Mouse (Mus musculus) c-Kit-positive CD71-positive TER-119-negative erythroid progenitor cells, embryonic 14.5 days (primary cell): Measurements from ENCODE around the gene Trib3.

Experiments
- DNase-seq: peaks from one replicate; pipeline ENCODE4 v3.0.0-alpha.2; 2013; ENCODE audit warnings: low read depth

The Trib3 gene

GRCm38 (mm10) chr2:152346776-152347465 lies 3.1 kb upstream of the Trib3 start:
- DNase-seq, result peak; percentile 97

DNA sequence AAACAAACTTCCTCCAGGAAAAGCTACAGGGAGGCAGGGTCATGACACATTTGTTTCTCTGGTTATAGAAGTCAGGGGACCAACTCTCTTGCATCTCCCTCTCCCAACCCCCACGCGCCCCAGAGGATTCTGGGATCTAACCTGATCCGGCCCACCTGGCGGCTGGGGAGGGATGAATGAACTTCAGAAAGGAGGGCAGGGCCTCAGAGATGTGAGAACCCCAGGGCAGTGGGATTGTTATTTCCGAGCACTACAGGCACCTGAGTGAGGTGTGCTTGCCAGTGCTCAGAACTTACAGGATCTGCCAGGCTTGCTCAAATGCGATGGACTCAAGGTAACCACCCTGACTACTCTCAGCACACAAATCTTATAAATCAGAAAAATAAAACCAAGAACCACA lies 1.6 kb upstream of the Trib3 start:
- DNase-seq, result no peak

DNA sequence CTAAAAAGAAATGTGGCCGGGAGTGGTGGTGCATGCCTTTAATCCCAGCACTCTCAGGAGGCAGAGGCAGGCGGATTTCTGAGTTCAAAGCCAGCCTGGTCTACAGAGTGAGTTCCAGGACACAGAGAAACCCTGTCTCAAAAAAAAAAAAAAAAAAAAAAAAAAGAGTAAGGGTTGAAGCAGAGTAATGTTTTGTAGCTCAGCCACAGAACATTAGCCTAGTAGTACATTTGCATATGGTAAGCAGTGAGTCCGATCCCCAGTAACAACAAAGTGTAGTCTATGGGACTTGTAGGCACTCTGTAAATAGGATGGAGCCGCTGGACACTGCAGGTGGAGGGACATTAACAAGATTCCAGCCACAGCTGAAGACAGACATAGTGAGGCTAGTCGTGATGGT lies 1.1 kb upstream of the Trib3 start:
- DNase-seq, result no peak

DNA sequence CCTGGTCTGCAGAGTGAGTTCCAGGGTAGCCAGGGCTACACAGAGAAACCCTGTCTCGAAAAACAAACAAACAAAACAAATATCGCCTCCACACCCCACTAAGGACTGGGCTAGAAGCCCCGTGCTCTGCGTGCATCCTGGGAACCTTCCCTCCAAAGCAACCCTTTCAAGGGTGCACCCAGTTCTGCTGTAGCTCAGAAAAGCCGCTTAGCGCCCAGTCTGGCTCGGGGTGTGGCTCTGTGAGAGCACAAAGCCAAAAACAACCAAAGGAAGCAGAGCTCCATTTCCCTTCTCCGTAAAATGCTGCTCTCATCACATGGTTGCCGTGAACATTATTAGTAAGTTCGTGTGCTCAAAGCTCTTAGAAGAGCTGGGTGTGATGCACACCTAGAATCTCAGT lies 529 bp upstream of the Trib3 start:
- no peak for DNase-seq

DNA sequence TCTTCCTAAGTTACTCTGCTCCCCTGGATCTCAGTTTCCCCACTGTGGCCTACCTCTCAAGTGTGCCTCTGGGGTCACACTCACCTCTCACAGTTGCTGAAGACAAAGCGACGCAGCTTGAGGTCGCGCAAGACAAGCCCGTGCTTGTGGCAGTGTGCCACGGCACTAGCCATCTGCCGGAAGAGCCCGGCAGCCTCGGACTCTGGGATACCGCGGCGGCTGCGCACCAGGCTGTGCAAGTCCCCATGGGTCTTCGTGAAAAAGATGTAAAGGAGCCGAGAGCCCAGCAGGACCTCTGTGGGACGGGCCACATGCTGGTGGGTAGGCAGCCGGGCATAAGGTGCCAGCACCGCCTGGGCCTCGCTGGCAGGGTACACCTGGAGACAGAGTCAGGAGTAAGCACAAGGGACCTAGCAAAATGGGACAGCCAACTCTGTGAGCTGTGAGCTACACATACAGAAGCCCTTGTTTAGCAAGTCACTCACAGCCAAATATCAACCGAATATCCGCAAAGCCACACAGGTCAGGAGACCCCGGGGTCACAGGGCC lies 4.1 kb downstream of the Trib3 start:
- no peak for DNase-seq

DNA sequence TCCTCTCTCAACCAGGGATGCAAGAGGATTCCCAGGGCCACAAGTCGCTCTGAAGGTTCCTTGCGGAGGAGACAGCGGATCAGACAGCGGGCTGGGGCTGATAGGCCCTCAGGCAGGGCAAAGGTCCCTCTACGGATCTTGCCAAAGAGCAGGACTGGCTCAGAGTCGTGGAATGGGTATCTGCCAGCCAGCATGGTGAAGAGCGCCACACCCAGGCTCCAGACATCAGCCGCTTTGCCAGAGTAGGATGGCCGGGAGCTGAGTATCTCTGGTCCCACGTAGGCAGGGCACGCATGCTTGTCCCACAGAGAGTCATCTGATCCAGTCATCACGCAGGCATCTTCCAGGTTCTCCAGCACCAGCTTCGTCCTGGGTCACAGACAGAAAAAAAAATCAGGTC lies 5.5 kb downstream of the Trib3 start:
- no peak for DNase-seq

DNA sequence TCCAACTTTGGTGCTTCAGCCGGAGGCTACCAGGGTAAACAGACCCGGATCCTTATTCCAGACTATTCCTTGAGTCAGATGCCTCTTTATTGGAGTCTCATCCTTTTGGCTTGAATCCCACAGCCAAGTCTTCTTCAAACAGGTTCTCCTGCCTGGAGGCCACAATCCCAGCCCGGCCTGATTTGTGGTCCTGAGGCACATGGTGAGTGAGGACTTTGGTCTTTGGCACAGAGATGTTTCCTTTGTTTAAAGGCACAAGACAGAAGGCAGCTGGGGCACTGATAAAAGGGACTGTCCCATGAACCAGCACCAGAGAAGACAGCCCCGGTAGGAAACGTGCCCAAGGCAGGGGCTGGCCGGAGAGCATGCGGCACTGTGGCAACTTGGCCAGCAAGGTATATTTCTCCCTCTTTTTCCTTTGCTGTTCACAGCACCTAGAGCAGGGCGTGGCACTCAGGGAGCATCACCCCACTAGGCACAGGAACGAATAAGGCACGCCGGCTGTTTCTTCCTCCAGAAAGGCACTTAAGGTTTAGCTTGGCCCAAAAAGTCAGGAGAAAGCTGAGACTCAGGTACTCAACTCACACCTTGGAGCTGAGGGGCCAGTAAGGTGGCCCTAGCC lies 6.1 kb downstream of the Trib3 start:
- no peak for DNase-seq

- DNase-seq, result no peak
Measured at GRCm38 (mm10) chr2:152336856-152337255, 7.0 kb downstream of the Trib3 start.

DNA sequence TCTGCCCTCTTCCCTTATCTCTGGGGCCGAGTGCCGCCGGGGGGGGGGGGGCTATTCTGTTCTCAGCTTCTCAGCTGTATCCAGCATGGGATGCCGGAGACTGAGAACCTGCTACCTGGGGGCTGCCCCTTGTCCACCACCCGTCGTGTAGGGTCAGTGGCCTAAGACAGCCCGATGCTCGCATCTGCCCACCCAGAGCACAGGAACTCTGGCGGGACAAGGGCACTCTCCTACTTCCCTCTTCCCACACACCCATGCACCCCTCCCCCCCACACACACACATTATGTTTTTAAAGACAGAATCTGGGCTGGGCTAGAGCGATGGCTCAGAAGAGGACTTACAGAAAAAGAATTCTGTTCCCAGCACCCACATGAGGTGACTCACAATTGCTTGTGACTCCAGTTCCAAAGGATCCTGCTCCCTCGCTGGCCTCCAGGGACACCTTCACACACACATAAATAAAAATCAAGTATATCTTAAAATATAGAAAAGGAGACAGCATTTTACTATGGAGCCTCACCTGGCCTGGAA lies 8.5 kb downstream of the Trib3 start:
- DNase-seq, result no peak

DNA sequence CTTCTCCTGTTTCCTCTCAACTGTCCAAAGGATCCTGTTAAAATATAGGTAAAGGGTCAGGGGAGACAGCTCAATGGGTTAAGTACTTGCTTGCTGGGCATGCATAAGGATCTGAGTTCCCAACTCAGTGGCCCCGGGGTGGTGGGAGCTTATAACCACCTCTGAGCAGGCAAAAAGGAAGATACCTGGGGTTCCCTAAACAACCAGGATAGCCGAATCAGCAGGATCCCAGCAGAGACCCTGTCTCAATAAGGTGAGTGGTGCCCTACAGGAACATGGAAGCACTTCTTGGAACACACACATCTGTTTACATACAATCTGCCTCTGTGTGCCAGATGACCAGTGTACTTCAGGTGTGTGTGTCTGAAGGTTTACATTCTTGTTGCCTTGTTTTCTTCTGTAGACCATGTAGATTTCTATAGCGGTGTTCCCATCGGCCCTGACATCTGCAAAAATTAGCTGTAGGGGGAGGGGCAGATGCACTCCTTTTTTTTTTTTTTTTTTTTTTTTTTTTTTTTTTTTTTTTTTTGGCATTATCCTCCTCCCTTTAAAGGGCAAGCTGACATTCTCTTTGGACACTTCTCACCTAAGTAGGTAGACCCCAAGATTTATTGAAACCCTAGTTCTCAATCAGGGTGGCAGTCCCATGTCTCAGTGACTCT lies 10.4 kb downstream of the Trib3 start:
- no peak for DNase-seq

GRCm38 (mm10) chr2:152332101-152332825 lies 11.6 kb downstream of the Trib3 start, which contains the start of gene Rbck1:
Gene Rbck1, minus strand, starts transcription at chr2:152332653.
- peak; percentile 88 for DNase-seq

- DNase-seq, result no peak
Measured at GRCm38 (mm10) chr2:152330858-152331423, 12.9 kb downstream of the Trib3 start.

DNA sequence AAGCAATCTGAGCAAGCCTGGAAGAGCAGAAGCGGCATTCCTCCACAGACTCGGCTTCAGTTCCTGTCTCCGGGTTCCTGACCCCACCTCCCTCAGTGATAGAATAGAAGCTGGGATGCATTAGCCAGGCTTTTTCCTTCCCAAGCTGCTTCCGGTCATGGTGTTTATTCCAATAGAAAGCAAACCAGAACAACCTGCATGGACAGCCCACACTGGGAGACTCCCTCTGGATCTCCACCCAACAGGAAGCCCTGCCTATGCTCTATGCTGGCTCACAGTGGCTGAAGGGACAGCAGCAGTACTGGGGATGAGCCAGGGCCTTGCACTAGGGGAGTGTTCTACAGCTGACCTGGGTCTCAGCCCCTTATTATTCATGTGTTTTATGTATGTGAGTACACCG lies 15.9 kb downstream of the Trib3 start:
- DNase-seq, result no peak

DNA sequence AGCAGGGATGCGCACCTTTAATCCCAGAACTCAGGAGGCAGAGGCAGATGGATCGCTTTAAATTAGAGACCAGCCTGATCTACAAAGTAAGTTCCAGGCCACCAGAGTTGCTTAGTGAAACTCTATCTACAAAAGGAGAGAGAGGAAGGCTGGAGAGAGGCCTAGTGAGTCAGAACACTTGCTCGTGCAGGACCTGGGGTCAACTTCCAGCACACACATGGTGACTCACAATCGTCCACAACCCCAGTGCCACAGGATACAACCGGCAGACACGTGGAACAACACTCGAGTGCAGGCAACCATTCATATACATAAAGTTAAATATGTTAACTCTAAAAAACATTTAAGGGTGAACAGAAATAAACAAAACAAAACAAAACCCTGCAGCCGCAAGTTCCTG lies 17.2 kb downstream of the Trib3 start:
- DNase-seq, result no peak

DNA sequence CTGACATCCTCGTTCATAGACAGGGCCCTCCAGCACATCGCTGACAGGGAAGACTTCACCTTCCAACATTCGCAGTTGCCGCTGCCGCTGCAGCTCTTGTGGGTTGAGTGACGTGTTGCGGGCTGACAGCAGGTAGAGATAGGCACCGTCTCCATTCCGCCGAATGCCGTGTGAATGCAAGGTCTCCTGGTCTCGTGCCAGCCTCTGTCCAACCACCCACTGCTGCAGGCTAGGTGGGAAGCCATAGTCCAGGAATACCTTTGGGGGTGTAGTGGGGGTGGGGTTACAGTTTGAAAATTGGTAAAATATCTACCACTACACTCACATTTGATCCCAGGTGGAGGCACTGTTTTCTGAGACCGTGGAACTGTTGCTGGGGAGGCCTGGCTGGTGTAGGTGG lies 17.7 kb downstream of the Trib3 start:
- DNase-seq, result no peak

DNA sequence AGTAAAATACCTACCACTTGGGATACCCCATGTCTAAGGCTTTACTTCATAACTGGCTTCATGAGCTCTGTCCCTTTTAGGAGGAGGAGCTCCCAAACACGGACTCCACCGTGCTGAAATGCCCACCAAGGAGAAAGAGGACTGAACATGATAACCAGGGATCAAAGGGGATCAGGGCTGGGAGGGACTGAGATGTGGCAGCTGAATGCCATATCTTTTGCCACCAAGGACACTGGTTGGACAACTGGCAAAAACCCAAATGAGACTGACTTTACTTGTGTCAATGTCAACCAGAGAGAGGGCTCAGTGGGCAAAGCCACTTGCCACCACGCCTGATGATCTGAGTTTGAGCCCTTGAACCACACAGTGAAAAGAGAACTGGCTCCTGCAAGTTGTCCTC lies 19.0 kb downstream of the Trib3 start:
- DNase-seq, result no peak

- no peak for DNase-seq
Measured at GRCm38 (mm10) chr2:152323971-152324370, 19.9 kb downstream of the Trib3 start.

DNA sequence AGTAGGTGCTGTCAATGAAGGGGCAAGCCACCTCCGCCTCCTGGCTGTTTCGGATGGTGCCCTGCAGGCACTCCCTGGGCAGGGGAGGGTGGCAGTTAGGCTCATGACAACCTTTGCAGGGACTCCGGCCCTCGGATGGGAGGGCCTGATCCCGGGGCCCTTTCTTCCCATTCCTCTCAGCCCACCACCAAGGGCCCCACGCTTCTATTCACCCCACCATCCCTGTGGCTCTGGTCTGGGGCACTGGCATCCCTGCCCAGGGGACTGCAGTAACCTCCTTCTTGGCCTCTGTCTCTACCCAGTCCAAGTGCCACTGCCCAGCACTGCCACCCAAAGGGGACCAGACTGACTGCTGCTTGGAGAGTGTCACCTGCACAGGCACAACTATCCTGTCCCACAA lies 21.6 kb downstream of the Trib3 start:
- DNase-seq, result no peak

- DNase-seq, result no peak
Measured at GRCm38 (mm10) chr2:152321558-152321957, 22.3 kb downstream of the Trib3 start.

GRCm38 (mm10) chr2:152317054-152317453 lies 26.8 kb downstream of the Trib3 start:
- no peak for DNase-seq

GRCm38 (mm10) chr2:152313926-152314325 lies 29.9 kb downstream of the Trib3 start:
- DNase-seq, result no peak

GRCm38 (mm10) chr2:152312996-152313395 lies 30.8 kb downstream of the Trib3 start:
- no peak for DNase-seq
